Mouse (Mus musculus): ENCODE measurements around the gene Dmtf1. TPM values are rescaled to one million over a fixed set of nuclear protein-coding genes. Genes with fewer than 3 reads are reported as not detected.

Dmtf1 gene
- polyA plus RNA-seq, 1 experiment from 2014 or later = 44.9 TPM

GRCm38 (mm10) chr5:9071360-9071759 lies 90.2 kb downstream of the Dmtf1 start:
- Histone ChIP-seq H3K27ac (ENCODE audit: low read length) (no peak overlapping the region), H3K4me3 (ENCODE audit: low read length) (no peak overlapping the region), H3K4me2 (ENCODE audit: low read depth, low read length) (no peak overlapping the region), H3K36me3 (ENCODE audit: control insufficient read depth, insufficient read depth, low read length) (no peaks in the 10 kb centered on the region), H3K9ac (ENCODE audit: low read length) (no peak overlapping the region), H3K27me3 (ENCODE audit: control insufficient read depth, insufficient read depth, low read depth, low read length) (no peaks in the 10 kb centered on the region), H3K4me1 (replicated peaks; ENCODE audit: control insufficient read depth, insufficient read depth, low read length) (no peaks in the 10 kb centered on the region), H3K9me3 (ENCODE audit: control insufficient read depth, low read length) (no peaks in the 10 kb centered on the region)
- no peak for ATAC-seq (ENCODE audit: low read depth)
- WGBS = 85% methylated on average over 3 of the region's 3 CpGs

- Histone ChIP-seq H3K9me3 (ENCODE audit: control insufficient read depth, low read length) (no peaks in the 10 kb centered on the region), H3K27ac (ENCODE audit: low read length) (no peak overlapping the region), H3K36me3 (ENCODE audit: control insufficient read depth, insufficient read depth, low read length) (no peaks in the 10 kb centered on the region), H3K4me3 (ENCODE audit: low read length) (no peak overlapping the region), H3K27me3 (ENCODE audit: control insufficient read depth, insufficient read depth, low read depth, low read length) (no peaks in the 10 kb centered on the region), H3K4me1 (replicated peaks; ENCODE audit: control insufficient read depth, insufficient read depth, low read length) (no peaks in the 10 kb centered on the region), H3K9ac (ENCODE audit: low read length) (no peak overlapping the region), H3K4me2 (ENCODE audit: low read depth, low read length) (no peak overlapping the region)
- WGBS = 36% methylated on average over 6 of the region's 6 CpGs
- no peak for ATAC-seq (ENCODE audit: low read depth)
These were observed 91.9 kb downstream of the Dmtf1 start for GRCm38 (mm10) chr5:9069599-9070209.

- Histone ChIP-seq H3K4me1 (replicated peaks; ENCODE audit: control insufficient read depth, insufficient read depth, low read length) (no peaks in the 10 kb centered on the region), H3K4me3 (ENCODE audit: low read length) (no peak overlapping the region), H3K36me3 (ENCODE audit: control insufficient read depth, insufficient read depth, low read length) (no peaks in the 10 kb centered on the region), H3K27ac (ENCODE audit: low read length) (no peak overlapping the region), H3K9me3 (ENCODE audit: control insufficient read depth, low read length) (no peaks in the 10 kb centered on the region), H3K4me2 (ENCODE audit: low read depth, low read length) (no peak overlapping the region), H3K9ac (ENCODE audit: low read length) (no peak overlapping the region), H3K27me3 (ENCODE audit: control insufficient read depth, insufficient read depth, low read depth, low read length) (no peaks in the 10 kb centered on the region)
- no peak for ATAC-seq (ENCODE audit: low read depth)
- WGBS = 39% methylated on average over 2 of the region's 2 CpGs
These were observed 92.7 kb downstream of the Dmtf1 start for GRCm38 (mm10) chr5:9068886-9069285.

Other genes with a start within 250 kb of the Dmtf1 start
- 33.6 and 35.6 TPM in 2 replicates for gene Crot, start 164.5 kb downstream of the Dmtf1 start, polyA plus RNA-seq (2015; fragmentation: Nextera tagmentation; extraction: Ambion mirVana)
- gene Tmem243, start 61.1 kb downstream of the Dmtf1 start, polyA plus RNA-seq (2015; fragmentation: Nextera tagmentation; extraction: Ambion mirVana) = 23.8 and 45.6 TPM in 2 replicates
- gene 9330182L06Rik, start 104.3 kb upstream of the Dmtf1 start, polyA plus RNA-seq (2015; fragmentation: Nextera tagmentation; extraction: Ambion mirVana) = 3.2 and 3.3 TPM in 2 replicates